Mouse (Mus musculus): ENCODE results near the gene Atg101. TPM values are rescaled to one million over a fixed set of nuclear protein-coding genes. Genes with fewer than 3 reads are reported as not detected.

Gene Atg101
- 110 TPM for polyA plus RNA-seq (2012; fragmentation: generic; extraction: Trizol)

DNA sequence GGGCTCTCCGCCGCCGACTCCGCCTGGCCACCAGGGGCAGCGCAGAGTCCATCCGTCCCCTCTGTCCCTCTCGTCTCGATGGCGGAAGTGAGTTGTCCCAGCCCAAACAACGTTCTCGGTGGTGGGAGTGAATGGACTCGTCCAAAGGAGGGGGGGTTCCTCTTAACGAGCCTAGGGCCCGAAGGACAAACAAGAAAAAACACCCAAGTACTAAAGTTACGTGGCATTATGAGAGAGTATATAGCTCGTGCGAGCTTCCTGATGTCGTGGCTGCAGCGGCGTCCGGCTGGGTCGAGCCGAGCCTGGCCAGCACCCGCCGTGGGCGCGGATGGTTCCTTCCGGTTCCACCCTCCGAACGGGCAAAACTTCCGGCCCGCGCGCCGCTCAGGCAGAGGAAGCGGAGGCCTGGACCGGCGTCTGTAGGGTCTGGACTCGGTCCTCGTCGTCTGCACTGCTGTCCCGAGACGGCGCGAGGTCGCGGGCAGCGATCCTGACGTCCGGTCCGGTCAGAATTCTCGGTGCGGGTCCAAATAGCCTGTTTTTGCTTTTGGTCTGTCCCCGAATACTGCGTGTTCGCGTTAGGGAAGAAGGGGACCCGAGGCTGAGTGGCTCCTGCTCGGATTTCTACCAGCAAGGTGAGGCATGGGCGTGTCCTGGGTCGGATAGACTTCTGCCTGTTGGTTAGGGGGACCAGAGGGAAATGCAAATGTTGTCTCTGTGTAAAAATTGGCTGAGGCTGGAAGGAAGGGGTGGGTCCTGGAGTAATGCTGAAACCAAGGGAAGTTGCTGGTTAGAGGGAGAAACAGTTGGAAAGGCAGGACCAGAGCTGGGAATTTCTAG is at the start of gene Atg101:
Gene Atg101 (plus strand): TSS at position 362 of the 840 bp plus-strand sequence.
- Histone ChIP-seq H3K79me2 (ENCODE audit: control insufficient read depth, insufficient read depth) (peaks cover 25% of the 10 kb centered on the region), H3K27me3 (ENCODE audit: control insufficient read depth, insufficient read depth, insufficient read length) (no peaks in the 10 kb centered on the region), H3K4me2 (ENCODE audit: low read depth) (peak within 1 kb of the TSS; percentile 99), H3ac (ENCODE audit: control insufficient read depth, insufficient read length) (peak within 1 kb of the TSS; percentile 68), H3K4me3 (peak within 1 kb of the TSS; percentile 70), H3K36me3 (ENCODE audit: control insufficient read depth, insufficient read depth) (peaks cover 31% of the 10 kb centered on the region)
- peak in 1 of 3 experiments; percentile 19 for TF ChIP-seq MYOD1 (IDR thresholded peaks at IDR 0.05; ENCODE audit: control insufficient read depth in 1 of 3, insufficient read length in 2 of 3, low read depth in 2 of 3)
- TF ChIP-seq POLR2A (IDR thresholded peaks at IDR 0.05; ENCODE audit: insufficient read length, low read depth) = peak; percentile 95
- peak; percentile 79 for TF ChIP-seq SRF (IDR thresholded peaks at IDR 0.05; ENCODE audit: control insufficient read depth, insufficient read length, low read depth)
- TF ChIP-seq CEBPB (IDR thresholded peaks at IDR 0.05; ENCODE audit: insufficient read depth, poor library complexity, severe bottlenecking) = no peak
- TF ChIP-seq E2F4 (IDR thresholded peaks at IDR 0.05; ENCODE audit: insufficient read depth) = peak; percentile 51
- TF ChIP-seq TCF12 (IDR thresholded peaks at IDR 0.05; ENCODE audit: insufficient read depth, poor library complexity, severe bottlenecking) = no peak
- peak; percentile 0 for TF ChIP-seq REST (IDR thresholded peaks at IDR 0.05; ENCODE audit: insufficient read depth, insufficient read length)
- no peak for TF ChIP-seq MAX (IDR thresholded peaks at IDR 0.05; ENCODE audit: low read depth)
- TF ChIP-seq USF1 (IDR thresholded peaks at IDR 0.05; ENCODE audit: low read depth) = no peak
- TF ChIP-seq MYOG (IDR thresholded peaks at IDR 0.05; ENCODE audit: control insufficient read depth in 1 of 3, insufficient read depth in 1 of 3, insufficient read length in 2 of 3, low read depth in 2 of 3) = peak in 2 of 3 experiments; percentile 27 to 71
- TF ChIP-seq POLR2AphosphoS2 (IDR thresholded peaks at IDR 0.05; ENCODE audit: insufficient read length, low read depth) = peak; percentile 96
- peak; percentile 33 for TF ChIP-seq TCF3 (IDR thresholded peaks at IDR 0.05; ENCODE audit: insufficient read length, low read depth)

GRCm38 (mm10) chr15:101234611-101235341 is 49.3 kb upstream of the Atg101 start:
- Histone ChIP-seq H3ac (ENCODE audit: control insufficient read depth, insufficient read length) (no peak overlapping the region), H3K36me3 (ENCODE audit: control insufficient read depth, insufficient read depth) (peaks cover 7% of the 10 kb centered on the region), H3K79me2 (ENCODE audit: control insufficient read depth, insufficient read depth) (no peaks in the 10 kb centered on the region), H3K4me2 (ENCODE audit: low read depth) (no peak overlapping the region), H3K4me3 (no peak overlapping the region), H3K27me3 (ENCODE audit: control insufficient read depth, insufficient read depth, insufficient read length) (no peaks in the 10 kb centered on the region)
- TF ChIP-seq TCF3 (IDR thresholded peaks at IDR 0.05; ENCODE audit: insufficient read length, low read depth) (no peak), MYOG (IDR thresholded peaks at IDR 0.05; ENCODE audit: control insufficient read depth in 1 of 3, insufficient read depth in 1 of 3, insufficient read length in 2 of 3, low read depth in 2 of 3) (no peak), MAX (IDR thresholded peaks at IDR 0.05; ENCODE audit: low read depth) (no peak), E2F4 (IDR thresholded peaks at IDR 0.05; ENCODE audit: insufficient read depth) (no peak)

DNA sequence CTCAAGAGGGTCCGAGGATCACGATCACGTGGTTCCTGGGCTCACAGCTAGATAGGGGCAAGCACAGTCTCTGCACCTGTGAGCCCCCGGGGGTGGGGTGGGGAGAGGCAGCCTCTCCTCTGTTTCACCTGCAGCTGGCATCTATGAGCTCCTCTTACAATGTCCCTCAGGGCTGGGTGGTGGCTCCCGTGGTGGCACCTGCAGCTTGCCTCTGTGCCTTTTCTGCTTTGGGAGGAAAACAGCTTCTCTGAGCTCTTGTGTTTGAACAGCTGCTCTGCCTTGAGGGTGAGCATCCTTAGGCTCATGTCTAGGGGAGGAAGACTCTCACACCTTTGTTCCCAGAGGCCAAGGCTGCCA is 48.8 kb upstream of the Atg101 start:
- H3K4me2 ChIP-seq (ENCODE audit: low read depth) = no peak overlapping the region
- H3K27me3 ChIP-seq (ENCODE audit: control insufficient read depth, insufficient read depth, insufficient read length) = no peaks in the 10 kb centered on the region
- H3K4me3 ChIP-seq = no peak overlapping the region
- H3ac ChIP-seq (ENCODE audit: control insufficient read depth, insufficient read length) = no peak overlapping the region
- TF ChIP-seq MYOD1 (IDR thresholded peaks at IDR 0.05; ENCODE audit: control insufficient read depth in 1 of 3, insufficient read length in 2 of 3, low read depth in 2 of 3) (peak in 1 of 3 experiments; percentile 8), POLR2AphosphoS2 (IDR thresholded peaks at IDR 0.05; ENCODE audit: insufficient read length, low read depth) (no peak)
- no peaks in the 10 kb centered on the region for H3K79me2 ChIP-seq (ENCODE audit: control insufficient read depth, insufficient read depth)
- H3K36me3 ChIP-seq (ENCODE audit: control insufficient read depth, insufficient read depth) = peaks cover 6% of the 10 kb centered on the region

DNA sequence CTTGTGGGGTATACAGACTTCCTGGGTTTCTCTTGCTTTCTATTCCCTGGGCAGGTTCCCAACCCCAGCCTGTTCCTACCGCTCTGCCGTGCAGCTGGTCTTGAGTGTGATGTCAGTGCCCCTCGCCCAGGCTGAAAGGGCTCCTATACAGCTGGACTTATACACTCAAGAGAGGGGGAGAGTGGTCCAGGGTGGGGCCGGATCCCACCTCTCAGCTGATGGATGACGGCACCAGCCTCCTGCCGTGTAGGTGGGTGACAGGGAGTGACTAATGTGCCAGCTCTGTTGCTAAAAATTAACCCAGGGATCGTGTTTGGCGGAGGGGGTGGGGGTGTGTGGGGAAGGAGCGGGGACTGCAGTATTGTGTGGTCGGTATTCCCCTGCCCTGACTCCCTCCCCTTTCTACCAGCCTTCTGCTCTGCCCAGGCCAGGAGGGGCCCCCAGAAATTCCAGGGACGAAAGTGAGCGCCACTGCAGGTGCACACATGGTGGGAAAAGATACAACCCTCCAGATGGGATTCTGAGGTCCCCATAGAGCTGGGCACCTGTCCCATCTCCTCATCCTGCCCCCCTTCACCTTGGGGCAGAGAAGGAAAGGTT is 48.2 kb upstream of the Atg101 start:
- H3K79me2 ChIP-seq (ENCODE audit: control insufficient read depth, insufficient read depth) = no peaks in the 10 kb centered on the region
- peak overlapping the region; percentile 47 for H3K4me2 ChIP-seq (ENCODE audit: low read depth)
- H3K4me3 ChIP-seq = no peak overlapping the region
- H3K36me3 ChIP-seq (ENCODE audit: control insufficient read depth, insufficient read depth) = peaks cover 1% of the 10 kb centered on the region
- no peaks in the 10 kb centered on the region for H3K27me3 ChIP-seq (ENCODE audit: control insufficient read depth, insufficient read depth, insufficient read length)
- no peak overlapping the region for H3ac ChIP-seq (ENCODE audit: control insufficient read depth, insufficient read length)
- TF ChIP-seq MYOD1 (IDR thresholded peaks at IDR 0.05; ENCODE audit: control insufficient read depth in 1 of 3, insufficient read length in 2 of 3, low read depth in 2 of 3) (peak in 1 of 3 experiments; percentile 47), POLR2A (IDR thresholded peaks at IDR 0.05; ENCODE audit: insufficient read length, low read depth) (no peak)

- Histone ChIP-seq H3K36me3 (ENCODE audit: control insufficient read depth, insufficient read depth) (no peaks in the 10 kb centered on the region), H3K27me3 (ENCODE audit: control insufficient read depth, insufficient read depth, insufficient read length) (no peaks in the 10 kb centered on the region), H3K4me2 (ENCODE audit: low read depth) (no peak overlapping the region), H3K4me3 (no peak overlapping the region), H3ac (ENCODE audit: control insufficient read depth, insufficient read length) (no peak overlapping the region), H3K79me2 (ENCODE audit: control insufficient read depth, insufficient read depth) (no peaks in the 10 kb centered on the region)
- no peak for TF ChIP-seq USF1 (IDR thresholded peaks at IDR 0.05; ENCODE audit: low read depth)
- TF ChIP-seq MYOD1 (IDR thresholded peaks at IDR 0.05; ENCODE audit: control insufficient read depth in 1 of 3, insufficient read length in 2 of 3, low read depth in 2 of 3) = no peak
- no peak for TF ChIP-seq E2F4 (IDR thresholded peaks at IDR 0.05; ENCODE audit: insufficient read depth)
- TF ChIP-seq SRF (IDR thresholded peaks at IDR 0.05; ENCODE audit: control insufficient read depth, insufficient read length, low read depth) = no peak
- TF ChIP-seq REST (IDR thresholded peaks at IDR 0.05; ENCODE audit: insufficient read depth, insufficient read length) = no peak
- TF ChIP-seq POLR2A (IDR thresholded peaks at IDR 0.05; ENCODE audit: insufficient read length, low read depth) = no peak
- TF ChIP-seq TCF3 (IDR thresholded peaks at IDR 0.05; ENCODE audit: insufficient read length, low read depth) = no peak
- TF ChIP-seq CEBPB (IDR thresholded peaks at IDR 0.05; ENCODE audit: insufficient read depth, poor library complexity, severe bottlenecking) = no peak
- TF ChIP-seq TCF12 (IDR thresholded peaks at IDR 0.05; ENCODE audit: insufficient read depth, poor library complexity, severe bottlenecking) = no peak
- no peak for TF ChIP-seq MAX (IDR thresholded peaks at IDR 0.05; ENCODE audit: low read depth)
- no peak for TF ChIP-seq POLR2AphosphoS2 (IDR thresholded peaks at IDR 0.05; ENCODE audit: insufficient read length, low read depth)
- no peak for TF ChIP-seq MYOG (IDR thresholded peaks at IDR 0.05; ENCODE audit: control insufficient read depth in 1 of 3, insufficient read depth in 1 of 3, insufficient read length in 2 of 3, low read depth in 2 of 3)
Measured at GRCm38 (mm10) chr15:101236878-101237277, 47.2 kb upstream of the Atg101 start.
